Mouse (Mus musculus) liver, adult 2 months (tissue): ENCODE measurements around the gene Gng2.

ENCODE experiments used
- CTCF ChIP-seq: fragments of 200-500 bp; IDR thresholded peaks from 2 replicates; pipeline ENCODE4 v1.5.1; 2011; ENCODE audit warnings: low read depth, low read length, control low read depth
- POLR2A ChIP-seq: fragments of 200-500 bp; IDR thresholded peaks from 2 replicates; pipeline ENCODE4 v1.6.1; 2011; ENCODE audit warnings: low read length, control low read depth; ENCODE audit not compliant: insufficient read depth; ENCODE audit errors: extremely low read depth

DNA sequence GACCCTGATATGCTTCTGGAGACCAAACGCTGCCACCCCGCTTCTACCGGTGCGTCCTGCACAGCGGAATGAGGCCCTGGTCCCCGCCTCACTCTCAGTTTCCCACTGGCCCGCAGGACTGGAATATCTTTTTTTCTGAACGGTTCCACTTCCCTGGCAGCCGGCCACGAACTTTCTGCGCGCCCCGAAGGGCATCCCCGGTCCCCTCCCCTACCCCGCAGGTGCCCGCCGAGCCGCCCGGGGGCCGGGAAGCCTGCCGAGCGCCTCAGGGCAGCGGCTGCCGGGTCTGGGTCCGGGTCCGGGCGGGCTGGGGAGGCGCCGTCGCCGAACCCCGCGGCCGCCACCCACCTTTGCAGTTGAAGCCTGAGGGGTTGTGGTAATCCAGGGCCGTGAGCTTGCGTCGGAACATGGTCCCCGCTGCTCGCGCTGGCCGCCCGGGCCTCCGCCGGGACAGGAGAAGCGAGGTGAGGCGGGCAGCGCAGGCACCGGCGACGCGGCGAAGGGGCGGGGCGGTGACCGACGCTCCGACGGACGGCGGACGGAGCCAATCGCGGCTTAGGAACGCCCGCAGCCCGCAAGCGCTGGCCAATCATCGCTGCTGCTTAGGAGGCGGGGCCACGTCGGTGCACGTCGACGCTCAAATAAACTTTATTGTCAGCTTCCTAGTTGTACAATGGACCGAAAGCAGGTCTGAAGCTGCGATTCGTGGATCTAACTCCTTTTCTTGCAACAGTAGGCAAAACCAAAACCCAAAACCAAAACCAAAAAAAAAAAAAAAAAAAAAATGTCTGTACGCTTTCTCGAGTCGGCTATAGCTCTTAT is 153.9 kb downstream of the Gng2 start, which contains the start of gene Rtraf:
- TF ChIP-seq CTCF (no peak), POLR2A (no peak)
